Mouse (Mus musculus) erythroblast, adult 5-6 weeks (primary cell): Measurements from ENCODE around the gene Gas2l3. TPM values are rescaled to one million over a fixed set of nuclear protein-coding genes. Genes with fewer than 3 reads are reported as not detected.

ENCODE experiments used
- ATAC-seq: replicated peaks from 2 replicates; pipeline ENCODE4 v1.8.0; 2016; ENCODE audit warnings: moderate number of reproducible peaks, mild to moderate bottlenecking, moderate TSS enrichment, inconsistent platforms; ENCODE audit not compliant: poor library complexity, low FRiP score, severe bottlenecking
- total RNA-seq, 2 experiments: library from RNA; stranded (forward) in 1 of 2; stranded (reverse) in 1 of 2; fragments of 150-400 nt in 1 of 2; fragments of 200-764, 138-1000 nt in 1 of 2; gene quantifications; 2 replicates each; pipeline versions ENCODE4 v1.2.3 to v1.2.4; 2015 to 2017; ENCODE audit warnings: low replicate concordance in 2 of 2

Gas2l3 gene
- total RNA-seq, 2 experiments from 2014 or later = 7.4 to 7.7 TPM

DNA sequence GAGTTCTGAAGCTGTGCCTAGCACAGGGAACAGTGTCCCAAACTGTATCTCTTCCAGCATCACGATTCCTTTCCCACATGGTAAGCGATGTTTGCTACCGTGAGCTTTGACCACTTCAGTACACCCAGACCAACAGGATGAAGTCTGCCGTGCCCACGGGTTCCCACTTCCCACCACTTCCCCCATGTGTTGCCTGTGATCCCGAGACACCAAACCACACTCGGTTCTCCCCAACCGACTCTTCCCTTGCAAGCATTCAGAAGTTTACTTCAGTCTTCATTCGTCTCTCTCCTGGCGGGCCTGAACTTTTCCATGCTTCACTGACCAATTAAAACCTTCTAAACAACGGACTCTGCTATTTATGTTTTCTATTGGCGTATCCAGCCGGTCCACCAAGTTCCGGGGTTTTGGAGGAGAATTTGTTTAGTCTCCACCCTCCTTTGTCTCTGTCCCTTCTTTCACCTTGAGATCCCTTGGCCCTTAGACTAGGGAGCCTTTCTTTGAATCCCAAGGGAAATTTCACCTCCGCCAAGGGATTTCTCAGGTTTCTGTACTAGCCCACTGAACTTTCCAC lies 9.4 kb upstream of the Gas2l3 start:
- ATAC-seq = no peak

DNA sequence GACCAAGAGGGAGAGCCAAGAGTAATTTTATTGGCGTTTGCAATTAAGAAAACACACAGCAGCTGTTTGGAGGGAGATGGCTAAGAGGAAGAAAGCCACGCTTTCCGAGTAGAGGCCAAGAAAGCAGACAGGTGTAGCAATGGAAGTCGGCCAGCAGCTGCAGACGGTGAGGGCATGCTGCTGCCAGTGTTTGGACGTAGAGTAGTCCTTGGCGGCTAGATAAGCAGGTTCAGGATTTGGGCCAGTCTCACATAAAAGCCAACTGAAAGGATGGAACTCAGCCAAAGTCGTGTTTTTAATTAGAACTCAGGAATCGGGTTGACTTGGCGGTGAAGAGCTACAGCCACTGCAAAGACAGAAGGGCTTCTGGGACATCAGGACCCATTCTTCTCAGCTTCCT lies 6.6 kb upstream of the Gas2l3 start:
- ATAC-seq = no peak

GRCm38 (mm10) chr10:89444381-89444780 lies 614 bp upstream of the Gas2l3 start:
- ATAC-seq = no peak

- ATAC-seq = no peak
These were observed 598 bp downstream of the Gas2l3 start for GRCm38 (mm10) chr10:89443115-89443622.

DNA sequence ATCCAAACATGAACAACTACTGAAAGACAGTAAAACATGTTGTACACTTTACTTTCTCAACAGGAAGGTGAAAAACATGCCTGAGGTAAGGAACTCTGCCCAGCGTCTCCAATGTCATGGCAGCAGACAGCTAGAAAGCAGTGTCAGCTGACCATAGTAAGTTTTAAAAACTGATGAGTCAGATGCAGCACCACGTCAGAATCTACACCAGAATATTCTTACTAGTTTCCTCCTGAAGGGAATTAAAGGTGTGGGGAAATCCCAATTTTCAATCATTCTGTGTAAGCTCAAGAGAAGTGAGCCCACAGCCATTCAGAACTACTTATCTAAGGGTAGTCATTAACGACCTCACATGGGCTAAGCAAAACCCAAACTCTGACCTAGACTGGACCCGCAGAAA lies 1.1 kb downstream of the Gas2l3 start:
- peak; percentile 76 for ATAC-seq

DNA sequence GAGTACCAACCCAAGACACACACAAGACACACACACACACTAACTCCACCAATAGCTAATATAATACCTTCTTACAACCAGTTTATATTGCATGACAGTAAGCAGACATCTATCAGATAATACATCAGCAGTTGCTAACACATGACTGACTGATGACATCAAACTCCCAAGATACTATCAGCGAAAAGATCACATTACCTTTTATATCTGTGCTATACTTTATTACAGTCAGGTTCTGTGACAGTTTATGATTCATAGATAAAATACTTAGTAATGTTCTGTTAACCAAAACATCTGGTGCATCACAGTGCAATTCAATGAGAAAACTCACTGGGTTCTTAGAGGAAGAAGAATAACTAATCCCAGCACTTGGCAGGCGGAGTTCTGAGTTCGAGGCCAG lies 1.8 kb downstream of the Gas2l3 start:
- no peak for ATAC-seq

- no peak for ATAC-seq
These were observed 4.4 kb downstream of the Gas2l3 start for GRCm38 (mm10) chr10:89439380-89439779.

GRCm38 (mm10) chr10:89437996-89438395 lies 5.8 kb downstream of the Gas2l3 start:
- ATAC-seq = no peak

GRCm38 (mm10) chr10:89437472-89437871 lies 6.3 kb downstream of the Gas2l3 start:
- ATAC-seq = no peak

GRCm38 (mm10) chr10:89435920-89436319 lies 7.8 kb downstream of the Gas2l3 start:
- no peak for ATAC-seq

- no peak for ATAC-seq
These were observed 8.4 kb downstream of the Gas2l3 start for GRCm38 (mm10) chr10:89435413-89435812.

GRCm38 (mm10) chr10:89434509-89435210 lies 9.1 kb downstream of the Gas2l3 start:
- ATAC-seq = no peak

DNA sequence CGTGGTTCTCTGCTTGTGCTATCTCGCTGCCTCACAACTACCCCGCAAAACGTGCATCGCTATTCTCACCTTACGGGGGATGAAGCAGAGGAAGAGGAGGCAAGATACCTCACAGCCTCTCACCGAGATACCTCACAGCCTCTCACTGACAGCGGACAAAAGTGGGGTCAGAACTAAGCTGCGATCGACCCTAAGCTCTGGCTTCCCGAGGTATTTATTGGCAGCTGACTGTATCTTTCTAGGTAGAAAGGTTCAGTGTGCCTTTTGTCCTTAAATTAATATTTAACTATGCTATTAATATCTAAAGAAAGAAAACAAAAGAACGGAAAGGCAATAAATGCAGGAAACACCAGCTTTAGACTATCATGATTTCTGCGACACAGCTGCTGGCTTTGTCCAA lies 11.0 kb downstream of the Gas2l3 start:
- ATAC-seq = no peak

- ATAC-seq = no peak
These were observed 13.0 kb downstream of the Gas2l3 start for GRCm38 (mm10) chr10:89430751-89431150.

- no peak for ATAC-seq
These were observed 18.9 kb downstream of the Gas2l3 start for GRCm38 (mm10) chr10:89424800-89425393.

- ATAC-seq = no peak
These were observed 19.6 kb downstream of the Gas2l3 start for GRCm38 (mm10) chr10:89424217-89424616.

DNA sequence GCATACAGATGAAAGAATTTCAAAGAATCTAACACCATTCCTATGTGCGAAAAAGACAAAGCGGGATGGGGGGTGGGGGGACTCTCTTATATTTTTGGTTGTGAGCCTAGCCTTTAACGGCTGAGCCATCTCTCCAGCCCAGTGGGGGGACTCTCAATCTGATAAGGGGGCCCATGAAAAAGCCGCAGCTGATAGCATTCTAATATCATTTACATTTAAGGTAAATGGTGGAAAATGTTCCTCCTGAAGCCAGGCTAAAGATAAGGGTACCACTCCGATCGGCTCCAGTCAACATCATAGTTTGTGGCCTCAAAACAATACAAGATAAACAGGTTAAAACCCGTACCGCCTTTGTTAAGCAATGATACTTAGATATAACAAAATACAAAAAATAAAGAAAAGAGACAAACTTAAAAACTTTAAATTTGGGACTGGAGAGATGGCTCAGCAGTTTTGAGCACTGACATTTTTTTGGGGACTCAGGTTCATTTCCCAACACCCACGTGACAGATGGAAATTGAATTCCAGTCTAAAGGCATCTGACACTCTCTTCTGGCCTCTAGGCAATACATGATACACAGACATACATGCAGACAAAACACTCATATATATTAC lies 20.5 kb downstream of the Gas2l3 start:
- no peak for ATAC-seq

GRCm38 (mm10) chr10:89422504-89423158 lies 21.1 kb downstream of the Gas2l3 start:
- ATAC-seq = no peak

DNA sequence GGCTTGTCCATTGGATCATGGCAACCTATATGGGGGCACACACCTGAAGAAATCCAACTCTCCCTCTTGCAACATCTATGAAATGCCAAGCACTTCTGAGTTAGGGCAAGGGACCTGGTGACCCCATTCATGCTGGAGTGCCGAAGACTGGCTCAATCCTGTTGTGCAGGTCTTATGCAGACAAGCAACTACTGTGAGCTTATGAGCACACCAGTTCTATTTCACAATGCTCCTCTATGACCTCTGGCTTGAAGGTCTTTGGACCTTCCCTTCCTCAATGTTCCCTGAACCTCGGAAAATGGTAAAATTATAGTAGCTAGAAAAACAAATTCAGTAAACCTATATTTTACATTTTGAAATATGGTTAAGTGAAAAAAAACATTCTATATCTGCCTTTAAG lies 25.8 kb downstream of the Gas2l3 start:
- ATAC-seq = no peak

DNA sequence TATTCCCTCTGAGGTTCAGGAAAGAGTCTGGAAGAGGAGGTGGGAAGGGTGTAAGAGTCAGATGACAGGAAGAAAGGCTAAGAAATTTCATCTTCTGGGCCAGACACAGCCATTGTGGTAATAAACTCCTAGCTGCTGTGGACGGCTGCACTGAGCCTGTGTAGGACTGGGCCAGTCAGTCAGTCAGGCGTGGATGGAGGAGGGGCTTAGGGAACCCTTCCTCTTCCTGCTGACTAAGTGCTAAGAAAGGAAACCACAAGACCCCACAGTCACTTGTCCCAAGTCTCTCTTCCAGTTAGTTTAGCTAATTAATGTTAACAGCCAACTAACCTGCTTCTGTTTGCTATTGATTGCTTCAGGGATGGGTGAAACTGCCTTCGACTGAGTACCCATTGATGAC lies 28.3 kb downstream of the Gas2l3 start:
- ATAC-seq = no peak
